Mouse (Mus musculus) c-Kit-positive CD71-positive TER-119-positive erythroid progenitor cells, embryonic 14.5 days (primary cell): ENCODE measurements at regions not wholly inside any gene's neighbourhood (a gene's known extent, or its start where the extent isn't known, plus 50 kb on each side); places are given as distances from the start of the nearest gene placed in this dataset.

Experiments
- DNase-seq: peaks from one replicate; pipeline ENCODE4 v3.0.0-alpha.2; 2013; ENCODE audit warnings: low spot score

DNA sequence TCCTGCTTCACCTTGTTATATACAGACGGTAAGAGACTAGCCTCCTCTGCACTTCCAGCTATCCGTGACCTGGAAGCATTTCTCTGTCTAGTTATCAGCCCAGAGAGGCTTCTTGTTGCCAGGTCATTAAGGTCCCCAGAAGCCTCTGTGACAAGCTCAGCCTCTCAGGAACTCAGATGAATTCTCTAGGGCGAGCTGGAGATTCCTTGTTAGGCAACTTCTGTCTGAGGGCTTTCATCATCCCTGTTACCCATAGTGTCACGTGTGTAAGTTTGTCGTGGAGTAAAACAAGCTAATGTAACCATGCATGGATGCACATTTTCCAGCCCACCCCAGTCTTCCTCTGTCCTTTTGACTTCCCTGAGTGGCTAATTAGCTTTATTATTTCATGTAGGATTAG, 126.3 kb upstream of the Ednra start:
- DNase-seq: no peak

DNA sequence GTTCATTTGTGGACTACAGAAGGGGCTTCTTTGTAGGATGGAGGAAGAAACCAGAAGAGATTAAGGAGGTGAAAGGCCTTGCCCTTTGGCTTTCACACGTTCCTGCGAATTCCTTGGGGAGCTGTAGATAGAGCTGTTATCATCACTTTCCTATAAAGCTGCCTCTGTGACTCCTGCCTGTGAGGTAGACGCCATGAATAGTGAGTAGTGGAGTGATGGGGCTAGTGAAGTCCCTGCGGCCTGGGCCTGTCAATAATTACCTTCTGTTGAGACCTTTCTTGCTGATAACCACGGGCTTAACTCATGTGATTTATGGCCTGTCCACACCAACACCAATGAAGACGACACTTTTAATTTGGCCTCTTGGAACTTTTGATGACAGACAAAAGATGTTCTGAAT, 146.0 kb upstream of the Ednra start:
- no peak for DNase-seq

DNA sequence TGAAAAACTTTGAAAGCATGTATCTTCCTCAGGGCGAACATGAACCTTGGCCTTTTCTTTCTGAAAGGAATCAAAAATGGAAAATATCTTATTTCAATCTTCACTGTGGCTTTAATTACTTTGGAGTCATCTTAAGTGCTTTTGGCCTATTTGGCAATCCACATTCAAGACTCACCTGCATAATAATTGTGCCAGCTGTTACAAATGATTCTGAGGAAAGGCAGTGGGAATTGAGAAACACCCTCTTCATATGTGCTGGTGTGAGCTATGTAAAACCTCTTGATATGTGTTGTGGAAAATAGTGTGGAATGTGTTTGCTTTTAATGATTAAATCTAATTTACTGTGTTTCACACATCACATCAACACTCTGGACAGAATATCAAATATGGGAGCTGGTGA, 148.5 kb upstream of the Ednra start:
- no peak for DNase-seq

DNA sequence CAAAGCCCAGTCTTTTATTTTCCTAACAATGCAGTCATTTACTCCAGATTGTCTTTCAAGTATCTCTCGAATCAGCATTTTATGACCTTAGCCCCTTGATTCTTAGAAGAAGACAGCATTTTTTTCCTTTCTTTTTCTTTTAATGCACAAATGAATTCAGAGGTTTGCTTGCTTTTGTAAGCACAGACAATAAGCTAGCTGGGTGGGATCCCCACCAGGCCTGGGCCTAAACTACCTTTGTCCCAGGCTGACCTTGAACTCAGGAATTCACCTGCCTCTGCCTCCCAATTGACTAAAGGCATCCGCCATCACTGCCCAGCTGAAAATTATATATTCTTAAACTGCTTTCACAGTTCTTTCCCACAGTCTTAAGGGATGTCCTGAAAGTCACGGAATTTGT, 195.5 kb upstream of the Ednra start:
- no peak for DNase-seq

DNA sequence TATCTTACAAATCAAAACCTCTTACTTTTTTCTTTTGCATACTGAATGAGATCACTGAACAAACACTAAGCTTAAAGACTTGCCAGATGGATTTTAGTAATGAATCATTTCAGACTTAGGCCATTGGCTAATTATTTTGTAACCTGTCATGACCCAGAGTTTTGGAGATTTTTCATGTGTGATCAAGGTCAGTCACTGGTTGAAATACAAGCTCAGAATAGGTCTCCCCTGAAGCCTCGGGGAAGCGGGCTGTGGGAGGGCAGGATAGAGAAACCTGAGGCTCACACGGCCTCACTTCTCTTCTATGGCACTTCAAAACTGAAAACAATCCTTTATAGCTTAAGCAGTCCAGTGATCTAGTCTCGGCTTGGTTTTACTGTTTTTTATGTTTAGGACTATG, 197.6 kb upstream of the Ednra start:
- DNase-seq: no peak

DNA sequence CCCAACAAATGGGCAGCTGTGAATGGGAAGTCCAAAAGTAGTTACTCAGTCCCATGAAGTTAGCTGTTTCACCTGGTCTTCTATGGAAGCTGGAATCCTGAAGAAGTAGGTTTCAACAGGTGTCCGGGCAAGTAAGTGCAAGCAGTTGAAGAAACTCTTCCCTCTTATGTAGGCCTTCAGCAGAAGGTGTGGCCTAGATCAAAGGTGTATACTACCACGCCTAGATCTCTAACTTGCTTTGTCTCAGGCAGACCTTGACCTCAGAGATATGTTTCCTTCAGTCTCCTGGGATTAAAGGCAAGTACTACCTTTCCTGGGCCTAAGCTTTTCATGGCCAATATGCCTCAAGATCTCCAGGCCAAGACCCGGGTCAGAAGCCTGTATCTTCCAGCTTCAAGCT, 223.4 kb upstream of the Ednra start:
- DNase-seq: no peak

DNA sequence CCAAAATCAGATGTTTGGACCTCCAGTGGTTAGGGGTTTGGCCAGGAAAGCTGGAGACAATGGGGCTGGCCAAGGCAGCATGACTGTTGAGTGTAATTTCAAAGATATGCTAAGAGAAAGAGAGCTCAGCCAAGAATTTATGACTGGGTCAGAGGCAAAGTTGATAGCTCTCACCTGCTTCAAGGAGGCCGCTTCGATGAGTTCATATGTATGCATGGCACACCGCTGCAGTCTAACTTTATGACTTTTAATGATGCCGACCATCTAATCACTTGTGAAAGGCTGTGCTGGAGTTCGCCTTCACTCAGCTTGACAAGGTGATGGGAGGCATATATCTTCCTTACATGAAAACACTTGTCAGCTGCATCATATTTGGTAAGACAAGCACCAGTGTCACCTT, 225.4 kb upstream of the Ednra start:
- DNase-seq: no peak

DNA sequence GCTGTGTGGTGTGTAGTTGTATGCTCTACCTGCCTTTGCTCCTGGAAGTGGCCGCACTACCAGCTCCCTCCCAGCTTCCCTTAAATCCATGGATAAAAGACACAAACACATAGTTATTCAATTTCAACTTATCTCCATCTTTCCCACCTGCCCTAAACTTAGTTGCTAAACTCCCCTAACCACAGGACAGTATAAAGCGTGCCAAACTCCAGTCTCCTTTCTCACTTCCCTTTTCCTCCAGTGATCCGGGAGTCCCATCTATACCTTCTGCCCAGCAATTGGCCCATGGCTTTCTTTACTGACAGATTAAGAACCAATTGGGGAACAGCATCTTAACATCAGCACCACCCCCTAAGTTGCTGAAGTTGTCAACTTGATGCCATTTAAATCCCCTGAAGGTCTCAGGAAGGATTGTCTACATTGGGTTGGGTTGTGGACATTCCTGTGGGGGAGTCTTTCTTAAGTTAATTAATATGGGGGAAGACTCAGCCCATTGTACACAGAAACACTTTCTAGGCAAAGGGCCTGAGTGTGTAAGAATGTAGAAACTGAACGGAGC, 234.6 kb upstream of the Ednra start:
- DNase-seq: no peak

DNA sequence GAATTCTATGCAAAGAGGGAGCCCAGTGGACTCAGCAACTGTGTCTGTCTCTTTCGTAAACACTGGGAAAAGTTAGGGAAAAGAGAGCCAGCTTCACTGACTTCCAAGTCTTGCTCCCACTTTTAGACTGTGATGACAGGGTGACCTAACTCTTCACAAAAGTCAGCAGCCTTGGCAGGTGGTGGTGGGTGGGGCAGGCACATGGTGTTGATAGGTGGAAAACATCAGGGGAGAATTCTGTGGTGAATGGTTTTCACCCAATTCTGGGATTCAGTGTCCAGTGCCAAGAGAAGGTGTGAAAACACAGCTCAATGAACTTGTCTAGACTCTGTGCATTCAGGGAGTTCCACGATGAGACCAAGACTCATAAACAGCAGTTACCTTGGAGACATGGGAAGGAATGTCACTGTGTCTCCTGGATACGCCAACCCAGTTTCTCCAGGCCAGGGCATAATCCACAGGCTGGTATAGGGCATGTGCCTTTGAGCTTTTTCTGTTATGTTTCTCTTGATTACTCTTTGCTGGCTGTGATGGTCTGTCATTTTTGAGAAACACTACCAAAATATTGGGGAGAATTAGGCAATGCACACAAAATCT, 238.9 kb upstream of the Ednra start:
- DNase-seq: no peak

DNA sequence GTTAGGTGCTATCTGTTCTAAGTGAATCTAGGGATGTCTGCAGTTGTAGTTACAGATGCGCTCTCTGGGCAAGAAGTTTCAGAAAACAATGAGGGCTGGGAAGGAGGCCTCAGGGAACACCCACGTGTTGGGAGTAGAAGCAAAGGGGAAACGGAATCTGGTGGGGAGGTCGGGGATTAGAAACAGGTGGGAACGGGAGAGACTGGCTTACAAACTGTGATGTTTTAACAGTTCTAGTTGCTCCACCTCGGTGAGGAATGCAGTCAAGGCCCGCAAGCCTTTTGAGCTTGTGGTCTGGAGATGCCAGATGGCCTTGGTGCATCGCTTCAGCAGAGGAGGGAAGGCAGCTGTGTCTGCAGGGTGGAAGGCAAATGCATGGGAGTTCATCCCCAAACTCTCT, 242.7 kb upstream of the Ttc29 start:
- DNase-seq: no peak

DNA sequence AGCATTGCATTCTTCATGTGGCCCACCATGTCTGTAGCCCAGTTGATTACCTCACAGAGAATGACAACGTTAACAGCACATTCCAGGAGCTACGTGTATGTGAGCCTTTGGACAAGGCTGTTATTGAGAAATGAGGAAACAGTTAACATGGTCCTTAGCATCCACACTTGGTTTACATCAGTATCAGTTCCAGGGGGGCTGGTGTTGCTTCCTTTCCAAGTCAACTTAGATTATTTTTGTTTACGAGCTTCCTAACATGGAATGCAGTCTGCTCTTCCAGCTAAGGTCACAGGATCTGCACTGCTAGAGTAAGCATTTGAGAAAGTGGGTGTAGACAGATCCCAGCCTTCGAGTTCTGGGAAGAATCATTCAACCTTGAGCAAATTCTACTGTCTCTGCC, 239.4 kb upstream of the Ttc29 start:
- no peak for DNase-seq

DNA sequence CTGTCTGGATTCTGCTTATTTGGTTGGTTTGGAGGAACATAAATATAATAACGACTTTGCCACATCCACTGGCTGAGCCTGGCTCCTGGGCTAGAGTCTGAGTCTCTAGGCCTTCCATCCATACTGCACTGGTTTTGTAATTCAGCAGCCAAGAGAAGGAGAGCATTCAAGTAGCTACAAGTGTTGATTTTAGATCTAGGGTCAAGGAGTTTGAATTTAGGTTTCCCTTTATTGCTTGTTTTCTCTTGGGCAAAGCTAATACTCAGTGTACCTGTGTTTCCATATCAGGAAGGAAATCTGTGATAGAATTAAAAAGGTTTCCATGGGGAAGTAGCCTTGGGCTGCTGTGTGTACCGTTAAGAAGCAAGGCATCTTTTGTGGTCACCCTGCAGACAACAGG, 234.0 kb upstream of the Ttc29 start:
- DNase-seq: no peak

DNA sequence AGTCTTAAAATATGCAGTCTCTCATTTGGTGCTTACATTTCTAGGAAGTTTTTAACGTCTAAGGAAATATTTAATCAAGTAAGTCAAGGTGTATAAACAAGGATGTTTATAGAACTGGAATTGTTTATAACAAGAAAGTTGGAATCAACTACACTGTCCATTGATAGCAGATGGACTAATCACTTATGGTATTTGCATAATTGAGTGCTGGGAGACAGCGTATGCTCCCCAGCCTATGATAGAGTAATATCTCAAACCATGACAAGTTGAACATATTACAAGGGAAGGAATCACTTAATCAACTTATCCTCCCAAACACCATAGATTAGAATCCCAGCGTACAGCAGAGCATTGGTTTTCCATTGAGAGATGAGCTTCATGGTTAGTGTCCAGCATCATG, 232.4 kb upstream of the Ttc29 start:
- DNase-seq: no peak

DNA sequence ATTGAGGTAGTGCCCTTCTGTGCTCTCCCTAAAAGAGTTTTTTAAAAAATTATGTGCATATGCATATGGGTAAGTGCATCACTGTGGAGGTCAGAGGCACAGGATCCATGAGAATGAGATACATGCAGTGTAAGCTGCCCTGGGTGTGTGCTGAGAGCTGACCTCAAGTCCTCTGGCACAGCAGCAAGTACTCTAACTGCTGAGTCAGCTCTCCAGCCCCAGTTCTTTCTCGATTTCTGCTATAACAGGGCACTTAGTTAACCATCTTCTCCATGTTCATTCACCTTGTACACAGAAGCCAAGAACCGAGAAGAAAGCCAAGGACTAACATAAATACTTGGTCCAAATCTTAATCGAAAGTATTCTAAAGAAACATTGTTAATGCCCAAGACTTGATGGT, 231.1 kb upstream of the Ttc29 start:
- no peak for DNase-seq

DNA sequence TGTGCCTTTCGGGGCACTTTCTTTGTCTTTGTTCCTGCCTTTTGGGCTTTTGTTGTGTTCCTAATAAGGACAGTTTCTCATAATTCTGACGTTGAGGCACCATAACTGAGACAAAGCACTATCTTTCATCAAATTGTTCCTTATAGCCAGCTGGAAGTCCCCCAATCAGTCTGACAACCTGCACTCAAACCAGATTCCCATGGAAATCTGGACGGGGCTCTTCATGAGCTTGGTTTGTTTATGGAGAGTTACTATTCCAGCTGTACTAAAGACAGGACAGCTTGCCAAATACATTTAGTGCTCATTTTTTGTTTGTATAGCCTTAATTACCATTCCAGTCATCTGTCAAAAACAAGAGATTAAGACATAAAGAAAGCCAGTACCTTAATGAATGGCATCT, 229.6 kb upstream of the Ttc29 start:
- no peak for DNase-seq

DNA sequence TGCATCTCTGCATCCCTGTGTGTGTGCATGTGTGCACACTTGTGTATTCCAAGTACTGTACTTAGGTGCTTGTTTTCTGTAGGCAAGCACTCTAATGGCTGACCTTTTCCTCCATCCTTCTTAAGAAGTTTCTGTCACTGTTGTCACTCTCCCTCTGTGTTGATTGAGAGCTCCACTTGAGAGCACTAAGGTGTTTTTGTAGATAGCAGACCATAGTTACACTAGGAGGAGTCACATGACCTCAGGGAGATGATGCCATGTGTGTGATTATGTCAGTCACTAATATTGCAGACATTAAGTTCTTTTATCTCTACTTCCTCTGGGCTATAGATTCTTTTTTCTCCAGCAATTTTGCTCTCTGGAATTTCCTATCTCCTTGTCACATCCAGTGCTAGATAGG, 225.9 kb upstream of the Ttc29 start:
- DNase-seq: no peak

DNA sequence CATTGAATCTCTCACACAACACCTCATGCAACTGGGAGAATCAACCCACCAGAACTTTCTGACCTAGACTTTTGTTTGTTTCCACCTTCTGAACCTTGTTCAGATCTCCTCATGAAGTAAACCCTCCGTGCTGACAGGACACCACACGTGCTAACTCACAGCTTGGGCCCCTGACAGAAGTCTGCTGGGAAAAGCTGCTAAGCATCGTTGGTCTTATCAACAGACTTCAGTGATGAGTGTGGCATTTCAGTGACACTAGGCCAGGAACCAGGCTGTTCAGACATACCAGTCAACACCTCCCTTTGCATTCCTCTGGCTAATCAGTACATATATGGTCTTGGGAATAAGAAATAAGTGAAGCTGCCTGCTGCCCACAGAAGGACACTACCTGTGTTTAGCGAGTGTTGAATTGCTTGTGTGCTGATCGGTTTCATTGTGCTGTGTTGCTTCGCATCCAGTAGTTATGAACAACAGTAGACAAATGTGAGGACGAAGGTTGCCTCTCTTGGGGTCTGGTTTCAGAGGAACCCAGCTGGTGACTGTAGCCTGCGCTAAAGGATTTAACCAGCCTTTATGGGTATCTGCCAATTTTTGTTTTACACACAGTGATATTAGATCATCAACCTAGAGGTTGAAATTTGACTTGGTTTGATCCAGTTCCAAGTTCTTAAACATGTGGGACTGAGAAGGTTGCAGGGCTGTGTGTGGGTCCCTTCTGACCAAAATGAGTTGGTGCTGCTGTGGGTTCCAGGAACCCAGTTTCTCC, 224.6 kb upstream of the Ttc29 start:
- DNase-seq: no peak

DNA sequence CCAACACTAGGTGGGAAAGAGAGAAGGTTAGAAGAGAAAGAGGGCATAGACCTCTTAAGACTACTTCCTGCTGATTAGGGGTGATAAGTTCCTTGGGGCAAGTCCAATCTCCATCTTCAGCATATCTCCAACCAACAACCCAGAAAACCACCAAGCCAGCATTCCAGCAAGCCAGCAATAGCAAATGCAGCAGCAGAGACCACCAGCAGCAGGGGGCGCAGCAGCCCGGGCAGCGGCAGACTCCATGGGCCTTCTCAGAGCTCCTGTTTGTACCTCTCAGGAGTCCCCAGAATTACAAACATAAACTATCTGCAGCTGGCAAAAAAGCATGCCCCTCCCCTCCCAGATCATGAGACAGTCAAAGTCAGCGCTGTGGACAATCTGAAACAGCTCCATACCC, 222.0 kb upstream of the Ttc29 start:
- no peak for DNase-seq

DNA sequence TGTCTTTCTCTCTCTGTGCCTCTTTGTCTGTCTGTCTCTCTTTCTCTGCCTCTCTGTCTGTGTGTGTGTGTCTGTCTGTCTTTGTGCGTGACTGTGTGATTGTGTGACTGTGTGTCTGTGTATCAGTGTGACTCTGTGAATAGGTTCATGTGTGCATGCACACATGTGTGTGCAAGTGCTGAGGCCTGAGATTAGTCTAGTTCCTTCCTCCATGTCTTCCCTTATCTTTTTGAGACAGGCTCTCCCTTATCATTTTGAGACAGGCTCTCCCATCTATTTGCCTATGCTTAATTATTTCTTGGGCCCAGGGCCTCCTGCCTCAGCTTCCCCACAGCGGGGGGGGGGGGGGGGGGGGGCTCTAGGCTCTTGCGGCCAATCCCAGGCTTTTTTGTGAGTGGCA, 212.8 kb upstream of the Ttc29 start:
- no peak for DNase-seq

DNA sequence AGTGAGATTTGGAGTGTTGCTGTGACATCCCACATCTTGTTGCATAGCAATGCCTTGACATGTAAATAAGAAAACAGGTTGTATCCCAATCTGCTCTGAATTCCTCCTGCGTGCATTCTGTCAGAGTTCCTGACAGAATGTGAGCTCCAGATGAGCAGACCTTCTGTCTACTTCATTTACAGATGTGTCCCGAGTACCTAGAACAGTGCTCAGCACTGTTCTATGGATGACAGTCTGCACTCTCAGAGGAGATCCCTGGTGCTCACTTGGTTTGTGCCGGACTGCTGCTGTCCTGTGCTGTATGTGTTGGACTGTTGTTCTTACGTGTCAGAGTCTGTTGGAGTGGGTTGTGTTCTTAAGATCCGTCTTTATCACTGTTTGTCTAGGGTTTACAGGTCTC, 211.4 kb upstream of the Ttc29 start:
- no peak for DNase-seq

DNA sequence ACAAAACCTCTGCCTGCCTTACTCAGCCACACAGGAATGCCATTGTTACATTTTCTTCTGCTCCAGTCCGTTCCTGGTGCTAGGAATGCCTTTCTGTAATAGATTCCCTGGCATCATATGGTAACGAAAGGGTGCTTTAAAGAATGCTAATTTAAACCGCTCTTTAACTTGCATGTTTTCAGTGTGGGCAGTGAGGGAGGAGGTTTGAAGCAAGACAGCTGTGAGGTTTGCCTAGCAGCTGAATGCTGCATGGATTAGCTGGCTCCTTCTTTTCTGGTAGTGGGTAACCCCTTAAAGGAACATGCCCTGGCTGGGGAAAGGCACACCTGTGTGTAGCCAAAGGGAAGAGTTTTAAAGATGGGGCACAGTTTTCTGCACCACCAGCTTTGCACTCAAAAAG, 211.0 kb upstream of the Ttc29 start:
- DNase-seq: no peak

DNA sequence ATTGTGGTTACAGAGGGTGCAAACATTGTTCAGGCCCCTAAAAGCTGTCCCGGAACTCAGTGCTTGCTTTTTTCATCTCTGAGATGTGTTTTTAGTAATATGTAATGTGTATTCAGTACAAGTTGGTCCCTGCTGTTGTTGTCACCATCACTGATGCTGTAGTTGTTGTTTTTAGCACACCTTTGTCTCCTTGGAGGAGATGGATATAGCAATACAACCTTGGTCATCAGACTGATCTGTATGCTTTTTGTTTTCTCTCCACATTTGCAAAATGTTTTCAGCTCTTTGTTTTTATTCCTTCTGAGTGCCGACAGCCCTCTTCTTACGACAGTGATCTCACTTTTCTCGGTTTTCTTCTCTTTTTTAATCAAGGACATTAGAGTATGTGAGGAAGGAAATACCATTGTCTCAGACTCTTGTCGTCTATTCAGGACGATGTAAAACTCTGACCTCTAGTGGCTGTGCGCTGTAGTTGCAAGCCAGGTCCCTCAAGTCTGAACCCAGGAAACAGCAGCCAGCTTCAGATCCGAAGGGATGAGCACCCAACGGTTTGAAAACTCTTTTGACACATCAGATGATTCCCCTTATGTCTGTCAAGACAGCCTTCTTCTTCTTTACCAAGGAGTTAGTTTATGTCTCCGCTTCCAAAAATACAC, 209.1 kb upstream of the Ttc29 start:
- peak; percentile 37 for DNase-seq

DNA sequence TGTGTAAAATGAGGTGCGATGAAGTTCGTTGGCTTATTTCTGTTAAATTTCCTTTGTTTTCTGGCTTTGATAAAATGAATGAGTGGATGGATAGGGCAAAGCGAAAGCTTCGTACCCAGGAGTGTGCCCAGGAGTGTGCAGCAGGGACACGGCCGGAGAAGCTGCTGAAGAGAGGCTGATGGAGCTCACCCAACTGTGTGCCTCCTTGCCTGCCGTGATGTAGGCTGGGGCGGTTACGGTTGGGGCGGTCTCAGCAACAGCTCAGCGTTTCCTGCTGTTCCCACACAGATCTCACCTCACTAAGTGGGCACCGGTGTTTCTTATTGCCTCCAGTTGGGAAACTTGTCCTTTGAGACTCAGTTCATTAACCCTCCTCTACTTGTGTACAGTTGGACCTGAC, 208.2 kb upstream of the Ttc29 start:
- DNase-seq: no peak
